10 mouse cellular contexts compared by ENCODE assay signal in genomic region chr10:11274431-11274830, GRCm38 (mm10). TPM values are rescaled to one million over a fixed set of nuclear protein-coding genes. Genes with fewer than 3 reads are reported as not detected.
DNase-seq lines count a peak whose midpoint lies in the region; ATAC-seq and TF ChIP-seq lines count a peak whose summit lies in the region.
"Had no signal": no experiment of that assay in that cellular context is flagged by ENCODE, and none has a peak within 500 bp of the region (broad histone marks: within the 10 kb centered on the region; RNA-seq: fewer than 3 reads in every experiment).

No protein-coding gene starts in this region.

- no peaks in the 10 kb centered on the region for H3K4me1 ChIP-seq in lung, adult 2 months (ENCODE audit: control insufficient read depth, insufficient read depth, low read length)

- no peak for ATAC-seq in activated CD4-positive, CD25-positive, alpha-beta regulatory T cell, adult 4 months

- no peak for TF ChIP-seq POLR2A in lung, adult 2 months (IDR thresholded peaks at IDR 0.05; ENCODE audit: borderline replicate concordance, extremely low read depth, low read depth, low read length)

- 61% methylated on average over 1 of the region's 1 CpGs for WGBS in lung, adult 2 months

- DNase-seq in cerebellum, adult 18-20 months: peak; percentile 8 to 13
- DNase-seq in cerebellum, postnatal 4 days (ENCODE audit: low spot score in 2 of 2): no peak
- peak; percentile 30 to 52 for DNase-seq in lung, adult 18-20 months
- DNase-seq in lung, adult 2 months: no peak
- peak; percentile 34 to 39 for DNase-seq in gastrocnemius, postnatal 36 days
- DNase-seq in lung, postnatal 25 days (ENCODE audit: low spot score): peak; percentile 46
- DNase-seq in ovary, postnatal 10 days (ENCODE audit: low spot score): no peak

- intact Hi-C loops in gastrocnemius, postnatal 36 days (cut with DNase I): no loop called here

- TF ChIP-seq CTCF in lung, adult 2 months (IDR thresholded peaks at IDR 0.05; ENCODE audit: insufficient read depth, low read length): no peak

- H3K4me3 ChIP-seq in lung, adult 2 months (replicated peaks; ENCODE audit: extremely low read depth, low read depth, low read length): no peak overlapping the region
- H3K4me3 ChIP-seq: erythroblast, embryonic 14.5 days; liver, embryonic 15.5 days had no signal

RNA-seq across cellular contexts. Expression of gene Fbxo30, which starts 6.7 kb away (rescaled TPM):
- polyA plus RNA-seq in lung, adult 2 months (2012; rRNA removed): 4.4 and 5.2 TPM in 2 replicates
- total RNA-seq in gastrocnemius, postnatal 36 days (2021): 10 to 100 TPM; 13.3 to 15.3 TPM
- 1 to 10 TPM; 1.1 to 1.5 TPM for polyA plus RNA-seq in activated CD4-positive, CD25-positive, alpha-beta regulatory T cell, adult 4 months (2017; shearing (Covaris generic))

Comparison
In these comparisons a context has a peak if more than half of its experiments do, and no peak if none do; other contexts are left out.
1. DNase-seq: peak in cerebellum, adult 18-20 months (2 of 2), lung, adult 18-20 months (2 of 2), gastrocnemius, postnatal 36 days (2 of 2) and lung, postnatal 25 days (single experiment); none in cerebellum, postnatal 4 days (0 of 2), lung, adult 2 months (single experiment) and ovary, postnatal 10 days (single experiment).